22 mouse cellular contexts compared by ENCODE assay signal in the genomic region with DNA sequence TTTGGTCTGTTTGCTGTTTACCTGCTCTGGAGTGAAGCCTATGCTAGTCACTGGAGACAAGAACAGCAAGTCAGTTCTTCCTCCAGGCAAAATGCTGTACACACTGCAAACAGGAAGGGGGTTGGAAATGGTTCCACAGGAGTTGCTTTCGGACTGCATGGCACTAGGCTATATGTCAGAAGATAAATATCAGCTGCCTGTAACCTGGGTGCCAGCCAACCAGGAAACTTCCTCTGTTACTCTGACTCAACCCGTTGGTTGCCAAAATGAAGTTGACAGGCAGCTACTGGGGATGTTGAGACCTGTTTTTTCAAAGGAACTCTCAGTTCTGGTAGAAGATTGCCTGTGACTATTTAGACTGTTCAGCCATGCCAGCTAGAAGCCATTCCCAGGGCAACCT. TPM values are rescaled to one million over a fixed set of nuclear protein-coding genes. Genes with fewer than 3 reads are reported as not detected.
DNase-seq lines count a peak whose midpoint lies in the region; ATAC-seq lines count a peak whose summit lies in the region.
"Had no signal": no experiment of that assay in that cellular context is flagged by ENCODE, and none has a peak within 500 bp of the region (broad histone marks: within the 10 kb centered on the region; RNA-seq: fewer than 3 reads in every experiment).

No protein-coding gene starts in this region.

- H3K27ac ChIP-seq in midbrain, embryonic 14.5 days (replicated peaks; ENCODE audit: low read depth, low read length), result no peak overlapping the region
- H3K27ac ChIP-seq: embryonic facial prominence, embryonic 15.5 days; forebrain, embryonic 12.5 days; hindbrain, embryonic 12.5 days; limb, embryonic 15.5 days; neural tube, embryonic 13.5 days had no signal

- peak; percentile 27 for DNase-seq in kidney, postnatal 10 days
- no peak for DNase-seq in kidney, adult 11 months
- DNase-seq in 3T3-L1 (ENCODE audit: low read depth, low spot score), result peak; percentile 80
- DNase-seq in MEL-GATA-1-ER (ENCODE audit: extremely low read depth, low read depth), result peak; percentile 5
- peak; percentile 18 for DNase-seq in lung, postnatal 14 days
- no peak for DNase-seq in cerebellum, postnatal 36 days
- no peak for DNase-seq in midbrain, embryonic 14.5 days
- DNase-seq: adrenal gland, postnatal 25 days; cerebellum, adult 2 months; gastrocnemius, postnatal 25 days; right cerebral cortex, postnatal 25 days; thymus, postnatal 14 days had no signal

- no peak overlapping the region for H3K4me3 ChIP-seq in midbrain, embryonic 14.5 days (replicated peaks; ENCODE audit: low read depth, low read length)
- H3K4me3 ChIP-seq: embryonic facial prominence, embryonic 15.5 days; forebrain, embryonic 12.5 days; hindbrain, embryonic 12.5 days; limb, embryonic 15.5 days; megakaryocyte, embryonic 14.5 days; neural tube, embryonic 13.5 days had no signal

- no peaks in the 10 kb centered on the region for H3K4me1 ChIP-seq in midbrain, embryonic 14.5 days (ENCODE audit: control insufficient read depth, insufficient read depth, low read length)
- H3K4me1 ChIP-seq: embryonic facial prominence, embryonic 15.5 days; forebrain, embryonic 12.5 days; hindbrain, embryonic 12.5 days; limb, embryonic 15.5 days; megakaryocyte, embryonic 14.5 days; neural tube, embryonic 13.5 days had no signal

- H3K9me3 ChIP-seq in midbrain, embryonic 14.5 days (ENCODE audit: control insufficient read depth, low read length), result no peaks in the 10 kb centered on the region
- H3K9me3 ChIP-seq: embryonic facial prominence, embryonic 15.5 days; forebrain, embryonic 12.5 days; hindbrain, embryonic 12.5 days; limb, embryonic 15.5 days; megakaryocyte, embryonic 14.5 days; neural tube, embryonic 13.5 days had no signal

- H3K9ac ChIP-seq in midbrain, embryonic 14.5 days (replicated peaks; ENCODE audit: low read length), result no peak overlapping the region
- H3K9ac ChIP-seq: embryonic facial prominence, embryonic 15.5 days; forebrain, embryonic 12.5 days; hindbrain, embryonic 12.5 days; limb, embryonic 15.5 days; neural tube, embryonic 13.5 days had no signal

- H3K36me3 ChIP-seq in midbrain, embryonic 14.5 days (ENCODE audit: control insufficient read depth, insufficient read depth, low read length), result no peaks in the 10 kb centered on the region
- H3K36me3 ChIP-seq: embryonic facial prominence, embryonic 15.5 days; forebrain, embryonic 12.5 days; hindbrain, embryonic 12.5 days; limb, embryonic 15.5 days; neural tube, embryonic 13.5 days had no signal

- ATAC-seq in midbrain, embryonic 14.5 days (ENCODE audit: low FRiP score, low TSS enrichment), result no peak
- ATAC-seq: inflammation-experienced regulatory T-cells, adult 6 months had no signal

- no peaks in the 10 kb centered on the region for H3K27me3 ChIP-seq in midbrain, embryonic 14.5 days (ENCODE audit: control insufficient read depth, insufficient read depth, low read length)
- H3K27me3 ChIP-seq: embryonic facial prominence, embryonic 15.5 days; forebrain, embryonic 12.5 days; hindbrain, embryonic 12.5 days; limb, embryonic 15.5 days; neural tube, embryonic 13.5 days had no signal

- WGBS in midbrain, embryonic 14.5 days, result 82% methylated on average over 2 of the region's 2 CpGs

- H3K4me2 ChIP-seq in midbrain, embryonic 14.5 days (ENCODE audit: low read length), result no peak overlapping the region
- H3K4me2 ChIP-seq: embryonic facial prominence, embryonic 15.5 days; forebrain, embryonic 12.5 days; hindbrain, embryonic 12.5 days; limb, embryonic 15.5 days; neural tube, embryonic 13.5 days had no signal

RNA-seq across cellular contexts. Expression of a gene that starts 6.5 kb away (rescaled TPM):
- polyA plus RNA-seq in midbrain, embryonic 14.5 days (2014; fragmentation: Nextera tagmentation; extraction: Ambion mirVana), result not detected in 2 replicates
- polyA plus RNA-seq: cortical plate, adult 2 months; forebrain, embryonic 12.5 days; hindbrain, embryonic 12.5 days; inflammation-experienced regulatory T-cells, adult 6 months; liver, embryonic 16.5 days had no signal

RNA-seq across cellular contexts. Expression of a gene that starts 10.4 kb away (rescaled TPM):
- polyA plus RNA-seq in midbrain, embryonic 14.5 days (2014; fragmentation: Nextera tagmentation; extraction: Ambion mirVana), result 6.4 and 7.6 TPM in 2 replicates
- polyA plus RNA-seq: embryonic facial prominence, embryonic 15.5 days had no signal

RNA-seq across cellular contexts. Expression of a gene that starts 35.0 kb away (rescaled TPM):
- not detected in 2 replicates for polyA plus RNA-seq in midbrain, embryonic 14.5 days (2014; fragmentation: Nextera tagmentation; extraction: Ambion mirVana)
- polyA plus RNA-seq: heart, postnatal 0 days; hindbrain, embryonic 12.5 days; inflammation-experienced regulatory T-cells, adult 6 months; limb, embryonic 15.5 days; liver, embryonic 16.5 days; neural tube, embryonic 13.5 days had no signal

Comparison
In these comparisons a context has a peak if more than half of its experiments do, and no peak if none do; other contexts are left out.
1. DNase-seq: peak in kidney, postnatal 10 days (single experiment), 3T3-L1 (single experiment), MEL-GATA-1-ER (single experiment) and lung, postnatal 14 days (single experiment); none in kidney, adult 11 months (single experiment), cerebellum, postnatal 36 days (0 of 2) and midbrain, embryonic 14.5 days (single experiment).